Mouse (Mus musculus): ENCODE measurements around the gene Slc9b1.

The Slc9b1 gene

GRCm38 (mm10) chr3:135377445-135377844 lies 29.6 kb downstream of the Slc9b1 start:
- DNase-seq (ENCODE audit: extremely low read depth, low read depth, low spot score) = no peak

- DNase-seq (ENCODE audit: extremely low read depth, low read depth, low spot score) = no peak
Measured at GRCm38 (mm10) chr3:135379868-135380267, 32.0 kb downstream of the Slc9b1 start.

GRCm38 (mm10) chr3:135393186-135393585 lies 45.4 kb downstream of the Slc9b1 start:
- DNase-seq (ENCODE audit: extremely low read depth, low read depth, low spot score) = no peak

GRCm38 (mm10) chr3:135395085-135395484 lies 47.3 kb downstream of the Slc9b1 start:
- no peak for DNase-seq (ENCODE audit: extremely low read depth, low read depth, low spot score)

GRCm38 (mm10) chr3:135396081-135396480 lies 48.3 kb downstream of the Slc9b1 start:
- DNase-seq (ENCODE audit: extremely low read depth, low read depth, low spot score) = no peak

- no peak for DNase-seq (ENCODE audit: extremely low read depth, low read depth, low spot score)
Measured at GRCm38 (mm10) chr3:135397112-135397511, 49.3 kb downstream of the Slc9b1 start.

GRCm38 (mm10) chr3:135402201-135402658 lies 54.4 kb downstream of the Slc9b1 start:
- DNase-seq (ENCODE audit: extremely low read depth, low read depth, low spot score) = no peak

GRCm38 (mm10) chr3:135403211-135403610 lies 55.4 kb downstream of the Slc9b1 start:
- no peak for DNase-seq (ENCODE audit: extremely low read depth, low read depth, low spot score)

GRCm38 (mm10) chr3:135403856-135404255 lies 56.0 kb downstream of the Slc9b1 start:
- no peak for DNase-seq (ENCODE audit: extremely low read depth, low read depth, low spot score)

GRCm38 (mm10) chr3:135404599-135404998 lies 56.8 kb downstream of the Slc9b1 start:
- DNase-seq (ENCODE audit: extremely low read depth, low read depth, low spot score) = no peak

- DNase-seq (ENCODE audit: extremely low read depth, low read depth, low spot score) = no peak
Measured at GRCm38 (mm10) chr3:135407351-135407750, 59.5 kb downstream of the Slc9b1 start.

GRCm38 (mm10) chr3:135409219-135409618 lies 61.4 kb downstream of the Slc9b1 start:
- DNase-seq (ENCODE audit: extremely low read depth, low read depth, low spot score) = no peak

GRCm38 (mm10) chr3:135411056-135411455 lies 63.2 kb downstream of the Slc9b1 start:
- DNase-seq (ENCODE audit: extremely low read depth, low read depth, low spot score) = no peak

- no peak for DNase-seq (ENCODE audit: extremely low read depth, low read depth, low spot score)
Measured at GRCm38 (mm10) chr3:135411824-135412223, 64.0 kb downstream of the Slc9b1 start.

GRCm38 (mm10) chr3:135417245-135417644 lies 69.4 kb downstream of the Slc9b1 start:
- no peak for DNase-seq (ENCODE audit: extremely low read depth, low read depth, low spot score)

GRCm38 (mm10) chr3:135417799-135418198 lies 70.0 kb downstream of the Slc9b1 start:
- no peak for DNase-seq (ENCODE audit: extremely low read depth, low read depth, low spot score)

GRCm38 (mm10) chr3:135420542-135421309 lies 72.9 kb downstream of the Slc9b1 start:
- no peak for DNase-seq (ENCODE audit: extremely low read depth, low read depth, low spot score)

GRCm38 (mm10) chr3:135421310-135421594 lies 73.4 kb downstream of the Slc9b1 start:
- DNase-seq (ENCODE audit: extremely low read depth, low read depth, low spot score) = no peak

- DNase-seq (ENCODE audit: extremely low read depth, low read depth, low spot score) = no peak
Measured at GRCm38 (mm10) chr3:135422232-135422855, 74.5 kb downstream of the Slc9b1 start.

GRCm38 (mm10) chr3:135422856-135423607 lies 75.2 kb downstream of the Slc9b1 start:
- DNase-seq (ENCODE audit: extremely low read depth, low read depth, low spot score) = no peak

- no peak for DNase-seq (ENCODE audit: extremely low read depth, low read depth, low spot score)
Measured at GRCm38 (mm10) chr3:135423608-135424212, 75.9 kb downstream of the Slc9b1 start, which contains the start of gene Cisd2. Cisd2 (minus strand) TSS chr3:135423925.

Data from fat pad, adult 2 months (tissue).